Mouse (Mus musculus) thymus, postnatal 14 days (tissue): ENCODE measurements around the gene Tubb4b.
"Not testable (repeated sequence)": the region's sequence is repeated elsewhere in the genome, so short reads cannot be mapped to it uniquely, and the experiment has no call there.

ENCODE experiments used
- DNase-seq: peaks from one replicate; pipeline ENCODE4 v3.0.0; 2021

The Tubb4b gene

GRCm38 (mm10) chr2:25224492-25224765 lies at the start of gene Tubb4b:
Tubb4b (minus strand) TSS chr2:25224702.
- no peak for DNase-seq

DNA sequence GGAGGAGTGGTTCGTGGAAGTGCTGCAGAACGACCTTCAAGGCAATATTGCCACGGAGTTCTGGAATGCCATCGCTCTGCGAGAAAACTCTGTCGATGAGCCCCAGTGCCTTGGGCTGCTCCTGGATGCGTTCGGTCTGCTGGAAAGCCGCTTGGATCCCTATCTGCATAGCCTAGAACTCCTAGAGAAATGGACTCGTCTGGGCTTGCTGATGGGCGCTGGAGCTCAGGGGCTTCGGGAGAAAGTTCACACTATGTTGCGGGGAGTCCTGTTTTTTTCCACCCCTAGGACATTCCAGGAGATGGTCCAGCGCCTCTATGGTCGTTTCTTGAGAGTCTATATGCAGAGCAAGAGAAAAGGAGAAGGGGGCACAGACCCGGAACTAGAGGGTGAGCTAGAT lies 48.5 kb upstream of the Tubb4b start:
- DNase-seq, result no peak

DNA sequence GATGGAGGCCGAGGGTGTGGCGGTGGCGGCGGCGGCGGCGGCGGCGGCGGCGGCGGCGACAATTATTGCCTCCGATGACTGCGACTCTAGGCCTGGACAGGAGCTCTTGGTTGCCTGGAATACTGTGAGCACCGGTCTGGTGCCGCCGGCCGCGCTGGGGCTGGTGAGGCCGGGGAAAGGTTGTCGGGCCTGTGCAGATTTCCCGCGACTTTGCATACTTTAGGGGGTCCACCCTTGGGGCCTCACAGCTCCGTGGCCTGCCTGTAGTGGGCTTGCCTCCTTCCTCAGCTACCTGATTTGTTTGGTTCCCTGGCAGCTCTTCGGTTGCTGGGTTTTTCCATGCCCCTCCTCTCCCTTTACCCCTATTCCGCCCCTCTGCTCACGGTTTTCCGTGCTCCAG lies 48.0 kb upstream of the Tubb4b start:
- no peak for DNase-seq

GRCm38 (mm10) chr2:25271827-25272511 lies 47.5 kb upstream of the Tubb4b start, which contains the start of the genes Ssna1 and Anapc2:
Ssna1 (minus strand) TSS chr2:25272438.
Anapc2 (plus strand) TSS chr2:25272478.
- peak; percentile 97 for DNase-seq

- no peak for DNase-seq
Observed at GRCm38 (mm10) chr2:25267746-25268309, 43.3 kb upstream of the Tubb4b start.

- DNase-seq, result no peak
Observed at GRCm38 (mm10) chr2:25267241-25267640, 42.7 kb upstream of the Tubb4b start.

DNA sequence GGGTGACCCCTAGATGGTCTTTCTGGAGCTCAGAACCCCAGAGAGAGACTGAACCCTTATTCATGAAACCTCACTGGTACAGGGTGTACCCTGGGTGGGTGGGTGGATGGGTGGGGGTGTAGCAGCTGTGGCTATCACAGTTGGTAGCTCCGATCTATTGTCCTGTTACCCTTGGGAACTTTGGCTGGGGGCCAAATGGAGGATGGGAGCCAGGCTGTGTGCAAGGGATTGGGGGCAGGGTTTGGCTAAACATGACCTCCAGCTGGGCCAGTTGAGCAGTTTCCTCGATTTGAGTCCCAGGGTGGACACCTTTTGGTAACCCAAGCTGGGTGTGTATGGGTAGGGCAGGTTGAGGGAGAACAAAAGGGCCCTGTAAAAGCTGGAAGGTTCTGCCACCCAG lies 42.2 kb upstream of the Tubb4b start:
- DNase-seq, result no peak

DNA sequence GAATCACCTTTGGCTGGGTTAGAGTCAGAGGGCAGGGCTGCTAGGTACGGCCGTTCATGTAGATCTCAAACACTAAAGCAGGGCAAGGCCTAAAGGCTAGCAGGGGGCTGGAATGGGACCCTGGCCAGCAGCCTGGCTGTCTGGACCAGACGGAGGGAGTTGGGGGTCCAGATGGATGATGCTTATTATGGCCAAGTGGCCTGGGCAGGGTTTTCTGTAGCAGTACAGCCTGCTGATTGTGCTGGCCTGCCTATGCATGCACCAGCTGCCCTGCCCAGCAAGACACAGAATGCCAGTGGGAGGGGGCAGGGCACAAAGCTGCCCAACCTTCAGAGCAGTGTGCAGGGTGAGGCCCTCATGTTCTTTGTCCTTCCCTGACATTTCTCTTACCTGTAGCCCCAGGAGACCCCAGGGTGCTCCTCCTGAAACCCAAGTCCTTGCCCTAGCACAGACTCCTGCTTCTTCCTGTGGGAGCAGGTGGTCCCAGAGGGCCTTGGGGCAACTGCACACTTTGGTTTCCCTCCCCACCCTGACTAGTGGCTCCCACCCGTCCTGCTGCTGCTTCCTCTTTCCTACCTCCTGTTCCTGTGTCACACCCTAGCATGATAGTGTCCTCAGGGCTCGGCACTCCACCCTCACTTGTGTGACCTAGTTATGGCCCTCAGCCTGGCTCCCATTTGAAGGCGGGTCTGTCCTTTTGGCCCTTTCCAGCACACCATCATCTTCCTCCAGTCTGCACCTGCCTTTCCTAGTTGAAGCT lies 41.6 kb upstream of the Tubb4b start:
- DNase-seq, result no peak

DNA sequence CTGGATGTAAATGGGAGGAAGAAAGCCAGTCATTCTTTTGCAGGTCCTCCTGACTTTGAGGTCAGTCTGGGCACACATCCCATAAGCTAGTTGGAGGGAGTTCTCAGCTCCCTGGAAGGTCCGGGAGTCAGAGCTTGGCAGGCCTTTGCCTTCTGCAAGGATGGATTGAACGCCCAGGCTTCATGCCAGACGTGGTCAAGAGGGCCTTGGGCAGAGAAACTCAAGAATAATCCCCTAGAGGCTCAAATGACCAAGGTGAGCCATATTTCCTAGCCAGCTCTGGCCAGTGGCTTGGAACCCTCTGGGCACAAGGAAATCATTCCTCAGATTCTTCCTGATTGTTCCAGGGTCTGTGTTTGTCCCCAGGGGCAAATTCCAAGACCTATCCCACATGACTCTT lies 40.3 kb upstream of the Tubb4b start:
- DNase-seq, result no peak

- DNase-seq, result no peak
Observed at GRCm38 (mm10) chr2:25264286-25264660, 39.8 kb upstream of the Tubb4b start.

DNA sequence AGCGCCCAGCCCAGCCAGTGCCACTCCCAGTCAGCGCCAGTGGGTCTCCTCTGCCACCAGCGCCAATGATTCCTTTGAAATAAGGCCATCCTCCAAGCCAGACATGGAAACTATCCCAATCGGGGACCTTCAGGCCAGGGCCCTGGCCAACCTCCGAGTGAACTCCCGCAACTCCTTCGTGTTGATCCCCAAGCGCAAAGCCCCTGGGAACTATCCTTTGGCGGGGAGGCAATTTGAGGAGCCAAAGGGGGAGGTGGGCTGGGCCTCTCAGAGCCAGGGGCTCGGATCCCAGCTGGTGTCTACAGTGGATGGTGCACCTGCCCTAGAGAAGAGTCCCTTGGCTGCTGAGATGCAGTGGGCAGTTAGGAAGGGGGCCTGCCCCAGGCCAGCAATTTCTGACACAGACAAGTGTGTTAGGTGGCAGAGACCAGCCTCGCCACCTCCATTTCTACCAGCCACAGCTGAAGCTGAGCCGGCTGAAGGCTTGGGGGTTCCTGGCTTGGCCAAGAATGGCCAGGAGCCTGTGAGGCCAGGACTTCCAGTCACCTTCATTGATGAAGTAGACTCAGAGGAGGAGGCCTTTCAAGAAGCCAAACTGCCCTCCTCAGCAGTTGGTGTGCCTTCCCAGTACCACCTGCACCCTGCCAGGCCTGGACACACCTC lies 39.3 kb upstream of the Tubb4b start:
- no peak for DNase-seq

GRCm38 (mm10) chr2:25262795-25263622 lies 38.5 kb upstream of the Tubb4b start:
- peak; percentile 74 for DNase-seq

- peak; percentile 97 for DNase-seq
Observed at GRCm38 (mm10) chr2:25262291-25262767, 37.8 kb upstream of the Tubb4b start, which contains the start of gene Tprn. Tprn (plus strand) TSS chr2:25262618.

GRCm38 (mm10) chr2:25261870-25262269 lies 37.4 kb upstream of the Tubb4b start:
- no peak for DNase-seq

GRCm38 (mm10) chr2:25258887-25259286 lies 34.4 kb upstream of the Tubb4b start:
- DNase-seq, result no peak

DNA sequence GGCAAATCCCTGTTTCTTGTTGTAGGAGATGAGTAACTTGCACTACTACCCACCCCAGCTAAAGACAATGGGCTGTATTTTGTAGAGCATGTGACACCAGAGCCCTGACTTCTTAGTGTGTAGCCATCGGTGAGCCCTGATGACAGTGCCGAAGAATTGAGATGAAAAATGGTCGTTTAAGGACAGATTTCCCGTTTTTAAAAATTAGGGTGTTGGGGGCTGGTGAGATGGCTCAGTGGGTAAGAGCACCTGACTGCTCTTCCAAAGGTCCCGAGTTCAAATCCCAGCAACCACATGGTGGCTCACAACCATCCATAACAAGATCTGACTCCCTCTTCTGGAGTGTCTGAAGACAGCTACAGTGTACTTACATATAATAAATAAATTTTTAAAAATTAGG lies 32.7 kb upstream of the Tubb4b start:
- DNase-seq, result not testable (repeated sequence)

DNA sequence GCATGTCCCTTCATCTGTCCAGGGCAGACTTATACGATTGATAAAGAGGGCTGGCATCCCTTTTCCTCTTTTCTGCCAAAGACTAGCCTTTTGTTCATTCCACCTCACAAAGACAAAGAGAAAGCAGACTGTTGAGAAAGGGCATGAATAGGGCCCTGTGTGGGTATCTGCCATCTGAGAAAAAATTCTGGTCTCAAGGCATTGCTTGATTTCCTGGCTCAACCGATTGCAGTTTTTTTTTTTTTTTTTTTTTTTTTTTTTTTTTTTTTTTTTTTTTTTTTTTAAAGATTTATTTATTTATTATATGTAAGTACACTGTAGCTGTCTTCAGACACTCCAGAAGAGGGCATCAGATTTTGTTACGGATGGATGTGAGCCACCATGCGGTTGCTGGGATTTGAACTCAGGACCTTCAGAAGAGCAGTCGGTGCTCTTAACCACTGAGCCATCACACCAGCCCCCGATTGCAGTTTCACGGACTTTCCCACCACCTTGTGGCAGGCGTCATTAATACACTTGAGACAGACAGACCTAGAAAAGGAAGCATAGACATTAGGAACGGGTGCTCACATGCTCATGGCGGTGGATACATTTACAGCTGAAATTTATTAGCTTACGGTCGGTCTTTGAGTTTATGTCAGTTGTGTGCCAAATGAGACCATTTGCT lies 32.1 kb upstream of the Tubb4b start:
- peak; percentile 78 for DNase-seq

- peak; percentile 88 for DNase-seq
Observed at GRCm38 (mm10) chr2:25255284-25255779, 30.8 kb upstream of the Tubb4b start, which contains the start of gene Tmem203. Tmem203 (plus strand) TSS chr2:25255439.

- DNase-seq, result peak; percentile 44
Observed at GRCm38 (mm10) chr2:25252331-25252730, 27.8 kb upstream of the Tubb4b start.

DNA sequence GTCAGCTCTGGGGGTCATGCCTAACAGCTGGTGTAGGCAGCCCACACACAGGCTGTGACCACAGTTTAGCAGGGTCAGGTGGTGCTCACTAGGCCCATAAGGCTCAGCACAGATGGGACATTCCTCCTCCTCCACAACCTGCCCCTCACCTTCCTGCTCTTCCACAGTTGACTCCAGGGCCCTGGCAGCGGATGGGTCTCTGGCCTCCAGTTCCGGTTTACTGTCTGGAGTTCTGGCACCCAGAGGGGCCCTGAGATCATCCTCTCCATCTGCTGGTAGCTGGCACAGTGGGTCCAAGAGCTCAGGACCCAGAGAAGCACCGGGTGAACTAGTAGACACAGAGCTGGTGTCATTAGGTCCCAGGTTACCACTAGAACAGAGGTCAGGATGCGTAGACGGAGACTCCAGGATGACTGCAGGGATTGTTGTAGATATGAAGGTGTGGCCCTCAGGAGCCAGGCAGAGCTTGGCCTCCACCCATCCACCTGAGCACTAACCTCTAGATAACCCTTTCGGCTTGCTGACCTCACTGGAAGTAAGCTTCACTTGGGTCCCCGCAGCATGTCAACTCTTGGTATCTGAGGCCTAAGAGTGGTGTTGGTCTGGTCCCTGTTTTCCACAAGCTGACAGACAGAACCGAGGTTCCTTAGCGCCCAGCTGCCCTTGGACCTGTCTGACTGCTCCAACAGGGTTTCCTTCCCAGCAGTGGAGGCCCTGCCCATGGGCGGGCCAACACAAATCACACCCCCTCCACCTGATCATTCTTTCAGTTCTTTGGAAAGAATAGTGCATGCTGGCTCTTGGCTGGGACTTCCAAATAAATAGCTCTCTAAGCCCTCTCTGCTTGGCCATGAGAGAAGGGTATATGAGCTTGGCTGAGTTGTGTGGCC lies 21.9 kb upstream of the Tubb4b start, which contains the start of gene AL732309.1:
TSS of gene AL732309.1 (minus strand) at position 681 of the 890 bp plus-strand sequence.
- DNase-seq, result no peak
